Mouse (Mus musculus) liver, adult 2 months (tissue): ENCODE measurements at regions not wholly inside any gene's neighbourhood (a gene's known extent, or its start where the extent isn't known, plus 50 kb on each side); places are given as distances from the start of the nearest gene placed in this dataset.

ENCODE experiments used
- DNase-seq: peaks from one replicate; pipeline ENCODE4 v3.0.0-alpha.2; 2011; ENCODE audit warnings: low read depth, low spot score; ENCODE audit errors: extremely low read depth
- H3K27ac ChIP-seq: fragments of 200-500 bp; replicated peaks from 2 replicates; pipeline ENCODE4 v1.5.1; 2012; ENCODE audit warnings: low read depth, mild to moderate bottlenecking, control low read depth, inconsistent platforms, low read length; ENCODE audit not compliant: insufficient read depth
- H3K27me3 ChIP-seq: fragments of 200-500 bp; 2 replicates; pipeline ENCODE4 v1.6.1; 2012; ENCODE audit warnings: mild to moderate bottlenecking, moderate library complexity, low read length, inconsistent platforms; ENCODE audit not compliant: control insufficient read depth, insufficient read depth
- H3K36me3 ChIP-seq: fragments of 200-500 bp; 2 replicates; pipeline ENCODE4 v1.6.1; 2012; ENCODE audit warnings: low read length, inconsistent platforms; ENCODE audit not compliant: control insufficient read depth, insufficient read depth
- H3K4me1 ChIP-seq: fragments of 200-500 bp; 2 replicates; pipeline ENCODE4 v1.6.1; 2011; ENCODE audit warnings: low read length; ENCODE audit not compliant: control insufficient read depth, insufficient read depth
- H3K4me3 ChIP-seq: fragments of 200-500 bp; 2 replicates; pipeline ENCODE4 v1.5.1; 2011; ENCODE audit warnings: low read depth, mild to moderate bottlenecking, control low read depth, low read length, moderate library complexity; ENCODE audit not compliant: insufficient read depth
- H3K79me2 ChIP-seq: fragments of 200-500 bp; 2 replicates; pipeline ENCODE4 v1.6.1; 2012; ENCODE audit warnings: inconsistent platforms, mild to moderate bottlenecking, low read length, moderate library complexity; ENCODE audit not compliant: control insufficient read depth, insufficient read depth
- H3K9ac ChIP-seq: fragments of 200-500 bp; 2 replicates; pipeline ENCODE4 v1.6.1; 2012; ENCODE audit warnings: low read depth, mild to moderate bottlenecking, control low read depth, inconsistent platforms, low read length
- CTCF ChIP-seq: fragments of 200-500 bp; IDR thresholded peaks from 2 replicates; pipeline ENCODE4 v1.5.1; 2011; ENCODE audit warnings: low read depth, low read length, control low read depth
- POLR2A ChIP-seq: fragments of 200-500 bp; IDR thresholded peaks from 2 replicates; pipeline ENCODE4 v1.6.1; 2011; ENCODE audit warnings: low read length, control low read depth; ENCODE audit not compliant: insufficient read depth; ENCODE audit errors: extremely low read depth
- WGBS: fragments of 180-500 bp; shearing (Covaris S2); methylation state at CpG from one replicate; pipeline ENCODE4 v1.1.7; 2018; 5-methylcytosine and 5-hydroxymethylcytosine counted together

DNA sequence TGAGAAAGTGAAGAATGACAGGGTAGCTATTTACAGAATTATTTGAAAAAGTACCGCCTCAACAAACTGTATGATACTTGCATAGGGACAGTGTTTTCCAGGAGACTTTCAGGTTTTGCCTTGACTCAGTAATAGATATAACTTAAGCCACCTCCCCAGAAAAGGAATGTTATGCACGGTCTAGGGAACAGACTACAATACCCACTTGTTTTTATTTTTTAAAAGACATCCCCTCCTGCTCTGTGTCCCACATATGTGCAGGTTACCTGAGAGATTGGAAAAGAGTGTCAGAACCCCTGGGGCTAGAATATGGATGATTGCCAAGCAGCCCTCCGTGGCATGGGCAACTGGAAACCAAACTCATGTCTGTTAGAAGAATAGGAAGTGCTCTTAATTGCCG lies 137.2 kb upstream of the Hmgn3 start:
- Histone ChIP-seq H3K27me3 (no peaks in the 10 kb centered on the region), H3K4me3 (no peak overlapping the region), H3K79me2 (no peaks in the 10 kb centered on the region), H3K27ac (no peak overlapping the region), H3K9ac (no peak overlapping the region), H3K4me1 (no peaks in the 10 kb centered on the region), H3K36me3 (no peaks in the 10 kb centered on the region)
- TF ChIP-seq CTCF (no peak), POLR2A (no peak)
- DNase-seq = no peak
- WGBS = 80% methylated on average over 4 of the region's 4 CpGs

DNA sequence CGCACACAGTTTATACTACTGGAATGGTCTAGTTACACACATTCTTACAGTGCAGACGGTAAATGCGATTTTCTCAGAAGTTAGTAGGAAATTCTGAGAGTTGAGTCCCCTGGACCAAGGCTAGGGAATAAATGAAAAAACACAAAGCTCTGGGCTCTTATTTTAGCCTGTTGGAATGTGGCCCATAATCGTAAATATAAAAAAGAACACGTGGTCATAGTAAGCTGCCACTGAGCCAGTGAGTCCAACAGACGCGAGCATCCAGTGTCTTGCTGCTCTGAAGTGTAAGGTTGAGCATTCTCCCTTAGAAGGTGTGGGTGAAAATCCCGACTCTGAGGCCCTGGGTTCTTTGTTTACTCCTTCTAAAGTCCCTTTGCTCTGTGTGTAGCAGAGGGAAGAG lies 136.8 kb upstream of the Hmgn3 start:
- Histone ChIP-seq H3K4me1 (no peaks in the 10 kb centered on the region), H3K36me3 (no peaks in the 10 kb centered on the region), H3K27me3 (no peaks in the 10 kb centered on the region), H3K27ac (no peak overlapping the region), H3K4me3 (no peak overlapping the region), H3K79me2 (no peaks in the 10 kb centered on the region), H3K9ac (no peak overlapping the region)
- WGBS = 76% methylated on average over 8 of the region's 8 CpGs
- TF ChIP-seq POLR2A = no peak
- TF ChIP-seq CTCF = no peak
- no peak for DNase-seq

DNA sequence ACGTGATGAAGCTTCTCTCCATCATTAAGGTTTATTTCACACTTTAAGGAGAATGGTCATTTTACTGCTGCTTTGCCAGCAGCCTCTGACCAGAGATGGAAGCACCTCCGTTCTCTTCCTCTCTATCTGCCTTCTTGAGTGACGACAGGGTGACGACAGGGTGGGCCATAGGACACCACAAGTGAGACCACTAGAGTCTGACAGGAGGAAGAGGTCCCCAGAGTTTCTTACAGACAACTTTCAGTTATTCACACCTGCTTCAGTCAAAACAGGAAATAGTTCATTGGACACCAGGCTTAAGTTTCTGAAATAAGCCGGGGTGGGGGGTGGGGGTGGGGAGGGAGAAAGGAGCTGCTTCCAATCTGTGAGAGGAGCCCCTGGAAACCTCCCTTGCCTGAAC lies 131.3 kb upstream of the Hmgn3 start:
- Histone ChIP-seq H3K9ac (no peak overlapping the region), H3K4me1 (no peaks in the 10 kb centered on the region), H3K79me2 (no peaks in the 10 kb centered on the region), H3K36me3 (no peaks in the 10 kb centered on the region), H3K4me3 (no peak overlapping the region), H3K27me3 (no peaks in the 10 kb centered on the region), H3K27ac (no peak overlapping the region)
- no peak for DNase-seq
- 75% methylated on average over 5 of the region's 5 CpGs for WGBS
- TF ChIP-seq POLR2A = no peak
- TF ChIP-seq CTCF = no peak

DNA sequence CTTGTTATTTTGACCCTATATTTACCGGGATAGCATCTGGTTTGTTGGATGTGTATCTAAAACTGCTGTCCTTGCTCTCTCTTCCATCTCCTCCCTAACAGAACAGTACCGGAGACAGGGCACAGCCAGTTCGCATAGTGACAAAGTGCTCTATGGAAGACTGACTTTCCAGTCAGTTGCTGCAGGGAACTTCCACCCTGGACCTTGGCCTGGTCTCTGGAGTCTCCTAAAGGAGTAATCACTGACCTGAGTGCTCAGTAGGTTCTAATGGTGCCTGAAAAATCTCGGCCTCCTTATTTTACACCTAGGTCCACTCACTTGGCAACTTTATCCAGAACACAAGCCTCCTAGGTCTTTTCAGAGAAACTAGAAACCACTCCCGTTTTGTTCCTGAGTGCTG lies 130.9 kb upstream of the Hmgn3 start:
- no peak overlapping the region for H3K27ac ChIP-seq
- WGBS = 88% methylated on average over 5 of the region's 5 CpGs
- H3K36me3 ChIP-seq = no peaks in the 10 kb centered on the region
- H3K27me3 ChIP-seq = no peaks in the 10 kb centered on the region
- no peak overlapping the region for H3K4me3 ChIP-seq
- DNase-seq = no peak
- TF ChIP-seq CTCF (no peak), POLR2A (no peak)
- H3K79me2 ChIP-seq = no peaks in the 10 kb centered on the region
- no peaks in the 10 kb centered on the region for H3K4me1 ChIP-seq
- no peak overlapping the region for H3K9ac ChIP-seq

DNA sequence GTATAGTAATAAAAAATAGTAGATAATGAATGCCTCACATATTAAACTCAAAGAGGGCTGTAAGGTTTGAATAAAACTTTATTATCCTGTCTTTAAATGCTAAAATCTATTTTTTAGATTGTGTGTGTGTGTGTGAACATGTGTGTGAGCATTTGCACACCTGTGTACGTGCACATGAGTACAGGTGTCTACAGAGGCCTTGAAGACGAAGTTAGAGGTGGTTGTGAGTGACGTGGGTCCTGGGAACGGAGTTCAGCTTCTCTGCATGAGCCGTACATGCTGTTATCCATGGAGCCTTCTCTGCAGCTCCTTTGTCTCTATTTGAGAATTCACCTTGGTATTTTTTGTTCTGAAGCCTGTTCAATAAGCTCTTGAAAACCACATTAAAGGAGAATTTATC lies 129.8 kb upstream of the Hmgn3 start:
- Histone ChIP-seq H3K4me3 (no peak overlapping the region), H3K9ac (no peak overlapping the region), H3K36me3 (no peaks in the 10 kb centered on the region), H3K79me2 (no peaks in the 10 kb centered on the region), H3K27ac (no peak overlapping the region), H3K4me1 (no peaks in the 10 kb centered on the region), H3K27me3 (no peaks in the 10 kb centered on the region)
- no peak for DNase-seq
- TF ChIP-seq CTCF (no peak), POLR2A (no peak)
- 90% methylated on average over 5 of the region's 5 CpGs for WGBS

DNA sequence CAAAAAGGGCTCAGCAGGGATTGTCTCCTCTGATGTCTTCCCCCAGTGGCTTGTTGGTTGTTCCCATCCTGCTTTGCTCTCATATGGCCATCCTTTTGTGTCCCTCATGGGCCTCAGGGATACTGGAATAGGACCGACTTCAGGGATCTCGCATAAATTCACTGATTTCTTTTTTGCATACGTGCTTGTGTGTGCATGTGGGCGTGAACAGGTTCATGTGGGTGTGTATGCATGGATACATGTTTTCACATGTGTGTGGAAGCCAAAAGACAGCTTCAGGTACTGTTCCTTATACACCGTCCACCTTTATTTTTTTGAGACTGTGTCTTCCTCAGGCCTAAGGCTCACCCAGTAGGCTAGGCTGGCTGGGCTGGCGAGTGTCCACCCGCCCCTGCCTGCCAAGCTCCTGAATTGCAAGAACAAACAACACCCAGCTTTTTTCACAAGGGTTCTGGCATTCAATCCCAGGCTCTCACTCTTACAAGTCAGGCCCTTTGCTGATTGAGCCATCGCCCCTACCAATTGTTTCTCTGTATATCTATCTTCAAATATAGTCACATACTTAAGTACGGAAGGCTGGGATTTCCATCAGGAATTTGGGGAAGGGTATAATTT lies 127.0 kb upstream of the Hmgn3 start:
- Histone ChIP-seq H3K4me1 (no peaks in the 10 kb centered on the region), H3K36me3 (no peaks in the 10 kb centered on the region), H3K27ac (no peak overlapping the region), H3K9ac (no peak overlapping the region), H3K27me3 (no peaks in the 10 kb centered on the region), H3K79me2 (no peaks in the 10 kb centered on the region), H3K4me3 (no peak overlapping the region)
- WGBS = 60% methylated on average over 9 of the region's 9 CpGs
- peak; percentile 82 for DNase-seq
- TF ChIP-seq POLR2A (no peak), CTCF (peak; percentile 45)
